Mouse (Mus musculus): ENCODE data around the gene Ttc21a. TPM values are rescaled to one million over a fixed set of nuclear protein-coding genes. Genes with fewer than 3 reads are reported as not detected.

Ttc21a gene
- polyA plus RNA-seq, 1 experiment from 2014 or later, result 0.04 TPM

DNA sequence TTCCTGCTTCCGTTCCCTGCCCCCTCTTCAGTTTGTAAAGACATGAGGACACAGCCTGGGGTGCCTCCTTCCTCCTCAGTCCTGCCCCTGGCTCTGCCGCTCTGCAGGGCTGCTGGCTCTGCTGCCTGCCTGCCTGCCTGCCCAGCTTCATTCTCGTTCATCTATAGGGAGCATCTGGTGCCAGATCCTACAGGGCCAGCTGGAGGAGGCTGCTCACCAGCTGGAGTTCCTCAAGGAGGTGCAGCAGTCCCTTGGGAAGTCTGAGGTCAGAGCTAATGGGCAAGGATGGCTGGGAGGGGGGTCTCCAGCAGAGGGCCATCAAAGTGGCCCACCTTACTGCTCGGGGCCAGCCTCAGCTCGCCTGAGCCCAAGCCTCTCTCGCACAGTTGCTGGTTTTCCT is 13.0 kb downstream of the Ttc21a start:
- 42% methylated on average over 6 of the region's 6 CpGs for WGBS
- Histone ChIP-seq H3K27ac (ENCODE audit: low read length) (no peak overlapping the region), H3K27me3 (ENCODE audit: control insufficient read depth, insufficient read depth, low read length) (no peaks in the 10 kb centered on the region), H3K4me1 (ENCODE audit: control insufficient read depth, insufficient read depth, low read length) (peaks cover 10% of the 10 kb centered on the region), H3K4me3 (replicated peaks; ENCODE audit: low read length) (no peak overlapping the region), H3K9me3 (replicated peaks; ENCODE audit: control insufficient read depth, low read length) (no peaks in the 10 kb centered on the region), H3K36me3 (ENCODE audit: control insufficient read depth, insufficient read depth, low read length) (no peaks in the 10 kb centered on the region), H3K4me2 (ENCODE audit: low read depth, low read length) (no peak overlapping the region), H3K9ac (ENCODE audit: low read length) (no peak overlapping the region)
- ATAC-seq (ENCODE audit: insufficient read depth, low FRiP score), result peak; percentile 41; the same call in 1 of the 2 replicates

DNA sequence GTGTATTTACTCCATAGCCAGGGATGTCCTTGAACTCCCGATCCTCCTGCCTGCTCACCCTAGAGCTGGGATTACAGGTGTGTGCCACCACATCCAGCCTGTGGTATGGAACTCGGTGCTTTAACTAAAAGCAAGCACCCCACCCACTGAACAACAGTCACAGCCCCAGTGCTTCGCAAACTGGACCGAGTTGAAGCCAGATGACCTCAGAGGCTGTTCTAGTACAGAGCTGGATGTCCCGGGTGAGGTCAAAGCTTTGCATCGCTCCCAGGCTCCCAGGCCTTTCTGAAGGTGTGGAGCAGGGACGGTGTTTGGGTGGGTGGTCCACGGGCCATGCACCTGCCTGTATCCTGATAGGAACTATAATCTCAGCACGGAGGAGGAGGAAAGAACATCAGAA is 14.0 kb downstream of the Ttc21a start:
- no peak for ATAC-seq (ENCODE audit: insufficient read depth, low FRiP score)
- 82% methylated on average over 9 of the region's 9 CpGs for WGBS
- Histone ChIP-seq H3K4me1 (ENCODE audit: control insufficient read depth, insufficient read depth, low read length) (peaks cover 10% of the 10 kb centered on the region), H3K4me2 (ENCODE audit: low read depth, low read length) (no peak overlapping the region), H3K36me3 (ENCODE audit: control insufficient read depth, insufficient read depth, low read length) (no peaks in the 10 kb centered on the region), H3K4me3 (replicated peaks; ENCODE audit: low read length) (no peak overlapping the region), H3K27me3 (ENCODE audit: control insufficient read depth, insufficient read depth, low read length) (no peaks in the 10 kb centered on the region), H3K9me3 (replicated peaks; ENCODE audit: control insufficient read depth, low read length) (no peaks in the 10 kb centered on the region), H3K27ac (ENCODE audit: low read length) (no peak overlapping the region), H3K9ac (ENCODE audit: low read length) (no peak overlapping the region)

DNA sequence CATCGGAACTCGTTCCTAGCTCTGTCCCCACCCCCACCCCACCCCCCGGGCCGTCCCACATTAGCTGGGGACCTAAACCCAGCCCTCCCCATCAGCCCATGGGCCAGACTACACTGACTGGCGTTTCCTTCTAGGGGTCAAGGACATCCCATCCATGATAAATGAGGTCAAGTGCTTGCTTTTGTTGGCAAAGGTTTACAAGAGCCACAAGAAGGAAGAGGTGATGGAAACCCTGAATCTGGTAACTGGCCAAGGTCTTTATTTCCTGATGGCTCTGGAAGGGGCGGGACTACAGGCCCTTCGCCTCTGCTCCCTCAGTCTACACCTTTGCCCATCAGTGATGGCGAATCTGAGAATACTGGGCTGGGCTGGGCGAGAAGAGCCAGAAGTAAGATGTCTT is 21.4 kb downstream of the Ttc21a start:
- H3K27ac ChIP-seq (ENCODE audit: low read length), result no peak overlapping the region
- H3K9ac ChIP-seq (ENCODE audit: low read length), result no peak overlapping the region
- H3K9me3 ChIP-seq (replicated peaks; ENCODE audit: control insufficient read depth, low read length), result no peaks in the 10 kb centered on the region
- H3K4me2 ChIP-seq (ENCODE audit: low read depth, low read length), result no peak overlapping the region
- H3K4me1 ChIP-seq (ENCODE audit: control insufficient read depth, insufficient read depth, low read length), result peaks cover 3% of the 10 kb centered on the region; the same call in 1 of the 2 replicates
- WGBS, result 76% methylated on average over 9 of the region's 9 CpGs
- no peaks in the 10 kb centered on the region for H3K36me3 ChIP-seq (ENCODE audit: control insufficient read depth, insufficient read depth, low read length)
- no peak for ATAC-seq (ENCODE audit: insufficient read depth, low FRiP score)
- no peaks in the 10 kb centered on the region for H3K27me3 ChIP-seq (ENCODE audit: control insufficient read depth, insufficient read depth, low read length)
- H3K4me3 ChIP-seq (replicated peaks; ENCODE audit: low read length), result no peak overlapping the region

DNA sequence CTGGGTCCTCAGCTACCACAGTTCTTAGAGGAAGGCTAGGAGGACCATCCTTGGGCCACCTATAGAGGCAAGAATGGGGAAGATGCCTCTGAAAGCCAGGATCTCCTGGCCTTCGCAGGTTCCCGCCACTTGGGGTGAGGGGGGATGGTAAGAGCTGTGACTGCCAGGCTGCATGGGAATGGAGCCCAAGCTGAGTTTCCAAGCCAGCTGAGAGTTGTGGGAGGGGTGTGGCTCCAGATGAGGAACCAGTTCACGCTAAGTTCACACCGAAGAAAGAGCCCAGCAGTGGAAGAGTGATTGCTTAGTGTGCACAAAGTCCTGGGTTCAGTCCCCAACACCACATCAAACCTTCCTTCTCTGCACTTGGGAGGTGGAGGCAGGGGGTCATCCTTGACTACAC is 24.8 kb downstream of the Ttc21a start:
- H3K4me3 ChIP-seq (replicated peaks; ENCODE audit: low read length), result no peak overlapping the region
- H3K27ac ChIP-seq (ENCODE audit: low read length), result no peak overlapping the region
- no peaks in the 10 kb centered on the region for H3K9me3 ChIP-seq (replicated peaks; ENCODE audit: control insufficient read depth, low read length)
- ATAC-seq (ENCODE audit: insufficient read depth, low FRiP score), result no peak
- H3K27me3 ChIP-seq (ENCODE audit: control insufficient read depth, insufficient read depth, low read length), result no peaks in the 10 kb centered on the region
- no peak overlapping the region for H3K9ac ChIP-seq (ENCODE audit: low read length)
- peaks cover 3% of the 10 kb centered on the region; the same call in 1 of the 2 replicates for H3K4me1 ChIP-seq (ENCODE audit: control insufficient read depth, insufficient read depth, low read length)
- H3K36me3 ChIP-seq (ENCODE audit: control insufficient read depth, insufficient read depth, low read length), result no peaks in the 10 kb centered on the region
- no peak overlapping the region for H3K4me2 ChIP-seq (ENCODE audit: low read depth, low read length)
- 45% methylated on average over 4 of the region's 4 CpGs for WGBS

GRCm38 (mm10) chr9:119962987-119963667 is 25.7 kb downstream of the Ttc21a start:
- Histone ChIP-seq H3K9ac (ENCODE audit: low read length) (peak overlapping the region; percentile 52; the same call in 1 of the 2 replicates), H3K36me3 (ENCODE audit: control insufficient read depth, insufficient read depth, low read length) (no peaks in the 10 kb centered on the region), H3K9me3 (replicated peaks; ENCODE audit: control insufficient read depth, low read length) (no peaks in the 10 kb centered on the region), H3K4me2 (ENCODE audit: low read depth, low read length) (0 out of 2 replicates have a peak overlapping the region, but pooled peaks have one; percentile 4), H3K4me1 (ENCODE audit: control insufficient read depth, insufficient read depth, low read length) (peaks cover 3% of the 10 kb centered on the region; the same call in 1 of the 2 replicates), H3K27ac (ENCODE audit: low read length) (no peak overlapping the region), H3K4me3 (replicated peaks; ENCODE audit: low read length) (no peak overlapping the region), H3K27me3 (ENCODE audit: control insufficient read depth, insufficient read depth, low read length) (no peaks in the 10 kb centered on the region)
- ATAC-seq (ENCODE audit: insufficient read depth, low FRiP score), result peak; percentile 80
- 18% methylated on average over 21 of the region's 21 CpGs for WGBS

DNA sequence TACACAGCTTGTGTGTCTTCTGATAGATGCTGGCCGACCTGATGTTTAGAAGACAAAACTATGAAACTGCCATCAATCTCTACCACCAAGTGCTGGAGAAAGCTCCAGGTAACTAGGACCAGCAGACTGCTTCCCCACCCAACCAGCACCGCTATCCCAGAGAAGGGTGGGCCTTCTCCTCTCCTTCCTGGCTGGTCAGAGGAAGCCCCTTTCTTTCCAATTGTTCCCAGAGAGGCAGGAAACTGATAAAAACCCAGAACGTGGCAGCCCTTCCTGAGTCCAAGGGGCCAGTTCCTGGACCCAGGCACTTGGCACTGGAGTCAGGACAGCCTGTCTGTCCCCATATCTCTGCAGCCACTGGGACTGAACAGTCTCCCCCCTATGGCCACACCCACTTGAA is 26.8 kb downstream of the Ttc21a start:
- WGBS, result 61% methylated on average over 3 of the region's 3 CpGs
- Histone ChIP-seq H3K27me3 (ENCODE audit: control insufficient read depth, insufficient read depth, low read length) (no peaks in the 10 kb centered on the region), H3K4me2 (ENCODE audit: low read depth, low read length) (no peak overlapping the region), H3K4me3 (replicated peaks; ENCODE audit: low read length) (no peak overlapping the region), H3K9ac (ENCODE audit: low read length) (no peak overlapping the region), H3K9me3 (replicated peaks; ENCODE audit: control insufficient read depth, low read length) (no peaks in the 10 kb centered on the region), H3K36me3 (ENCODE audit: control insufficient read depth, insufficient read depth, low read length) (no peaks in the 10 kb centered on the region), H3K4me1 (ENCODE audit: control insufficient read depth, insufficient read depth, low read length) (peaks cover 3% of the 10 kb centered on the region; the same call in 1 of the 2 replicates), H3K27ac (ENCODE audit: low read length) (no peak overlapping the region)
- no peak for ATAC-seq (ENCODE audit: insufficient read depth, low FRiP score)

DNA sequence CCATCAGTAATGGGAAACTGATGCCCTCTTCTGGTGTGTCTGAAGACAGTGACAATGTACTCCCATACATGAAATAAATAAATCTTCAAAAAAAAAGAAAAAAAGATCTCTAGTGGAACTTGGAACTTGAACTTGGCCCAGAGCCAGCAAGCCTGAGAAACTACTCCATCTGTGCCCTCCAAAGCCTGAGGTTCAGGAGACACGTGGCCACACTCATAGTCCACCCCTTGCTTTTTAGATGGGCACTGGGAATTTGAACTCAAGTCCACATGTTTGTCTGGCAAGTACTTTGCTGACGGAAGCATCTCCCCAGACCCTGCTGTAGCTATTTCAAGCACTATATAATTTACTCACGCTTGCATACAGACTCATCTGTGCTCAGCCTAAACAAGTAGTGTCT is 27.8 kb downstream of the Ttc21a start:
- H3K4me2 ChIP-seq (ENCODE audit: low read depth, low read length), result no peak overlapping the region
- H3K27ac ChIP-seq (ENCODE audit: low read length), result no peak overlapping the region
- H3K9me3 ChIP-seq (replicated peaks; ENCODE audit: control insufficient read depth, low read length), result no peaks in the 10 kb centered on the region
- H3K4me1 ChIP-seq (ENCODE audit: control insufficient read depth, insufficient read depth, low read length), result peaks cover 4% of the 10 kb centered on the region; the same call in 1 of the 2 replicates
- 61% methylated on average over 3 of the region's 3 CpGs for WGBS
- H3K9ac ChIP-seq (ENCODE audit: low read length), result no peak overlapping the region
- H3K4me3 ChIP-seq (replicated peaks; ENCODE audit: low read length), result no peak overlapping the region
- H3K27me3 ChIP-seq (ENCODE audit: control insufficient read depth, insufficient read depth, low read length), result no peaks in the 10 kb centered on the region
- no peak for ATAC-seq (ENCODE audit: insufficient read depth, low FRiP score)
- no peaks in the 10 kb centered on the region for H3K36me3 ChIP-seq (ENCODE audit: control insufficient read depth, insufficient read depth, low read length)

GRCm38 (mm10) chr9:119966221-119966910 is 29.0 kb downstream of the Ttc21a start:
- Histone ChIP-seq H3K4me3 (replicated peaks; ENCODE audit: low read length) (no peak overlapping the region), H3K9me3 (replicated peaks; ENCODE audit: control insufficient read depth, low read length) (no peaks in the 10 kb centered on the region), H3K4me1 (ENCODE audit: control insufficient read depth, insufficient read depth, low read length) (peaks cover 16% of the 10 kb centered on the region), H3K4me2 (ENCODE audit: low read depth, low read length) (no peak overlapping the region), H3K9ac (ENCODE audit: low read length) (no peak overlapping the region), H3K27ac (ENCODE audit: low read length) (no peak overlapping the region), H3K36me3 (ENCODE audit: control insufficient read depth, insufficient read depth, low read length) (no peaks in the 10 kb centered on the region), H3K27me3 (ENCODE audit: control insufficient read depth, insufficient read depth, low read length) (no peaks in the 10 kb centered on the region)
- 86% methylated on average over 26 of the region's 26 CpGs for WGBS
- no peak for ATAC-seq (ENCODE audit: insufficient read depth, low FRiP score)

DNA sequence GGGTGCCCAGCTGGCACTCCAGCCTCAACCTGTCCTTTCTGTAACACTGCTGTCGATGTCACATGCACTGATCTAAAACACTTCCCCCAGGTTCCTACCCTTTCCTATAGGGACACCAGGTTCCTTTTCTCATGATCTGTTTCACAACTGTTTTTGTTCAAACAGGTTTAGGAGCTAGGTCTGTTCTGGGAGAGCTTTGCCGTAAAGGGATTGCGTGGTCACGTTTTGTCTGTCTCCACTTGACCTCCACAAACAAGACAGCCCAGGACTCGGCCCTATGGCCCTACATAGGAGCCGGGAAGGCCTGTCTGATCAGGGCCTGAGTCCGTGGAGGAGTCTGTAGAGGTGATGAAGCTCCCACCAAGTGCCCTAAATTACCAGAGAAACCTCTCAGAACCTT is 32.4 kb downstream of the Ttc21a start:
- Histone ChIP-seq H3K27me3 (ENCODE audit: control insufficient read depth, insufficient read depth, low read length) (no peaks in the 10 kb centered on the region), H3K36me3 (ENCODE audit: control insufficient read depth, insufficient read depth, low read length) (peaks cover 21% of the 10 kb centered on the region; the same call in 1 of the 2 replicates), H3K4me3 (replicated peaks; ENCODE audit: low read length) (no peak overlapping the region), H3K9me3 (replicated peaks; ENCODE audit: control insufficient read depth, low read length) (no peaks in the 10 kb centered on the region), H3K4me2 (ENCODE audit: low read depth, low read length) (no peak overlapping the region), H3K27ac (ENCODE audit: low read length) (peak overlapping the region; percentile 62; the same call in 1 of the 2 replicates), H3K4me1 (ENCODE audit: control insufficient read depth, insufficient read depth, low read length) (peaks cover 13% of the 10 kb centered on the region), H3K9ac (ENCODE audit: low read length) (no peak overlapping the region)
- no peak for ATAC-seq (ENCODE audit: insufficient read depth, low FRiP score)
- 76% methylated on average over 7 of the region's 7 CpGs for WGBS
